Mouse (Mus musculus): ENCODE results near the gene Ring1. TPM values are rescaled to one million over a fixed set of nuclear protein-coding genes. Genes with fewer than 3 reads are reported as not detected.

The Ring1 gene
- polyA plus RNA-seq, 2 experiments: 1.2 to 9.7 TPM

DNA sequence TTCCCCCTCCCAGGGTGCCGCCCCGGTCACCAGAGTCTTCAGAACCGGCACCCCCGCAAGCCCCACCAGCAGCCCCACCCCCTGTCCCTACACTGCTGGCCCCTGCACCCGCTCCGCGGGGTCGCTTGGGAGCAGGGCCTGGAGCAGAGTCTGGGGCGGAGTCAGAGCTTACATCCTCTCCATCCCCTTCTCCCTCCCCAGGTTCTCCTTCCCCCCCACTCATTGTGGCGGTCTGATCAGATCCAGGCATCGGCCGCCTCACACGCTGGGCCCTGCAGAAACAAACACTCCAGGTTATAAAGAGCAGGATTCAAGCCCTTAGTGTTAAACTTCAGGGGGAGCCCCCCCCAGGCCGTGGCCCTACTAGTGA, 2.1 kb downstream of the Ring1 start:
- Histone ChIP-seq H3K9me3 (ENCODE audit: control insufficient read depth, low read length) (no peaks in the 10 kb centered on the region; the same call in 1 of the 2 replicates), H3K4me1 (replicated peaks; ENCODE audit: control insufficient read depth in 2 of 2, insufficient read depth in 2 of 2, low read length in 1 of 2) (peaks cover 4 to 10% of the 10 kb centered on the region in 2 experiments), H3K27ac (no peak overlapping the region), H3K4me2 (ENCODE audit: low read depth) (no peak overlapping the region), H3K4me3 (ENCODE audit: insufficient read depth in 1 of 2, low read depth in 2 of 2, low read length in 2 of 2) (no peak overlapping the region), H3K9ac (replicated peaks) (no peak overlapping the region), H3K36me3 (replicated peaks; ENCODE audit: control insufficient read depth, insufficient read depth, low read depth) (no peaks in the 10 kb centered on the region), H3K27me3 (ENCODE audit: control insufficient read depth, insufficient read depth, low read length) (no peaks in the 10 kb centered on the region)
- TF ChIP-seq EP300 (IDR thresholded peaks at IDR 0.05; ENCODE audit: low read depth) (no peak), CTCF (IDR thresholded peaks at IDR 0.05; ENCODE audit: low read depth) (no peak)
- WGBS (ENCODE audit: insufficient replicate concordance): 79% methylated on average over 14 of the region's 14 CpGs
- no peak for DNase-seq (ENCODE audit: low read depth in 3 of 3, low spot score in 3 of 3)
- no peak for ATAC-seq (ENCODE audit: insufficient read depth)

DNA sequence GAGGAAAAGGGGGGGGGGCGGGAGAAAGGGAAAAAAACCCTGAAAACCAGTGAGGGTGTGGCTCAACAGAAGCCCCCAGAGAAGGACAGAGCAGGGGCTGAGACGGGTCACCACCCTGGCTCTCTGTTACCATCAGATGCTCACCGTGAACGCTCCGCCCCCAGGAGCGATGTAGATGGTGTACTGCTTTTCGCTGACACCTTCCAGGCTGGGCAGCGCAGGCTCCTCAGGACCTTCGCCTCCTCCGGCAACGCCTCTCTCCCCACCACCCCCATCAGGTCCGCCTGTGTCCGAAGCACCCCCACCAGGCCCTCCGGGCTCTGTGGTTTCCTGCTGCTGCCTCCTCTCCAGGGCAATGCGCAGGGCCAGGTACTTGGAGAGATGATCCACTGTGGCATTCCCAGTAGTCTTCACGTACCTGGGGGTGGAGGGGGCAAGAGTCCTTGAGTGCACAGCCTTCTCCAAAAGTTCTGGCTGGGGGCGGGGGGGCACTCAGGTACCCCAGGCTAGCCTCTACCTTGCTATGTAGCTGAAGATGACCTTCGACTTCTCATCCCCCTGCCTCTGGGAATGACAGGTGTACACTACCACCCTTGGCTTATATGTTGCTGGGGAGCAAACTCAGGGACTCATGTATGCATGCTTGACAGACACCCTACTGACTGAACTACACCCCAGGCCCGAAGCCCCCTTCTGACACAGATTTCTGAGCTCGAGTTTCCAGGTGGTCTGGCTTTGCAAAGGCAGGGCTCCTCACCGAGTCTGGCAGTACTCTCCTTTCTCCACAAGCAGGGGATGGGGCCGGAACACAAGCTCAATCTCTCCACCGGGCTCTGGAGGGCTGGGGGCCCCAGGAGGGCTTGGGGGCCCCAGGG, 2.7 kb downstream of the Ring1 start:
- Histone ChIP-seq H3K9me3 (ENCODE audit: control insufficient read depth, low read length) (no peaks in the 10 kb centered on the region; the same call in 1 of the 2 replicates), H3K4me3 (ENCODE audit: insufficient read depth in 1 of 2, low read depth in 2 of 2, low read length in 2 of 2) (no peak overlapping the region), H3K36me3 (replicated peaks; ENCODE audit: control insufficient read depth, insufficient read depth, low read depth) (no peaks in the 10 kb centered on the region), H3K4me1 (replicated peaks; ENCODE audit: control insufficient read depth in 2 of 2, insufficient read depth in 2 of 2, low read length in 1 of 2) (peaks cover under 1 to 5% of the 10 kb centered on the region in 2 experiments; a peak in 2 of 4 replicates), H3K9ac (replicated peaks) (no peak overlapping the region), H3K27ac (no peak overlapping the region), H3K27me3 (ENCODE audit: control insufficient read depth, insufficient read depth, low read length) (no peaks in the 10 kb centered on the region), H3K4me2 (ENCODE audit: low read depth) (no peak overlapping the region)
- no peak for ATAC-seq (ENCODE audit: insufficient read depth)
- TF ChIP-seq CTCF (IDR thresholded peaks at IDR 0.05; ENCODE audit: low read depth) (no peak), EP300 (IDR thresholded peaks at IDR 0.05; ENCODE audit: low read depth) (no peak)
- no peak for DNase-seq (ENCODE audit: low read depth in 3 of 3, low spot score in 3 of 3)
- 82% methylated on average over 22 of the region's 23 CpGs for WGBS (ENCODE audit: insufficient replicate concordance)

DNA sequence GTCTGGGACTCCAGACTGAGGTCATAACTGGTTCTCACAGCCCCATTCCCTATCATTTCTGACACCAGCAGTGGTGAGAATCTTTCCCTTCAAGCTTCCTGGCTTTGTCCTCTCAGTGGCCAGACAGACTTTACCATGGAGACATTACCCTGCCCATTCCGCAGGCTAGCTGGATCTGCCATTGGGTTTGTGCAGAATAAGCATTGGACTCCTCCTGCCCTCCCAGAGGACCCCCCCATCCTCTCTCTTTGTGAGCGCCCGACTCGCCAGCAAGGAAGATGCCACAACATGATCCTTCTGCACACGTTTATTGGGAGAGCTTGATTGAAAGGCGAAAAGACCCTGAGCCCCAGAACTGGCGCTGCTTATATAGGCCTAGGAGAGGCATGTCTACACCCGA, 11.0 kb downstream of the Ring1 start:
- Histone ChIP-seq H3K4me3 (ENCODE audit: insufficient read depth in 1 of 2, low read depth in 2 of 2, low read length in 2 of 2) (no peak overlapping the region), H3K27ac (no peak overlapping the region), H3K36me3 (replicated peaks; ENCODE audit: control insufficient read depth, insufficient read depth, low read depth) (no peaks in the 10 kb centered on the region), H3K9me3 (ENCODE audit: control insufficient read depth, low read length) (no peaks in the 10 kb centered on the region; the same call in 1 of the 2 replicates), H3K27me3 (ENCODE audit: control insufficient read depth, insufficient read depth, low read length) (no peaks in the 10 kb centered on the region), H3K9ac (replicated peaks) (no peak overlapping the region), H3K4me2 (ENCODE audit: low read depth) (no peak overlapping the region), H3K4me1 (replicated peaks; ENCODE audit: control insufficient read depth in 2 of 2, insufficient read depth in 2 of 2, low read length in 1 of 2) (no peaks in the 10 kb centered on the region)
- ATAC-seq (ENCODE audit: insufficient read depth) (no peak), DNase-seq (ENCODE audit: low read depth in 3 of 3, low spot score in 3 of 3) (no peak)
- TF ChIP-seq EP300 (IDR thresholded peaks at IDR 0.05; ENCODE audit: low read depth) (no peak), CTCF (IDR thresholded peaks at IDR 0.05; ENCODE audit: low read depth) (no peak)
- WGBS (ENCODE audit: insufficient replicate concordance): 78% methylated on average over 8 of the region's 8 CpGs

DNA sequence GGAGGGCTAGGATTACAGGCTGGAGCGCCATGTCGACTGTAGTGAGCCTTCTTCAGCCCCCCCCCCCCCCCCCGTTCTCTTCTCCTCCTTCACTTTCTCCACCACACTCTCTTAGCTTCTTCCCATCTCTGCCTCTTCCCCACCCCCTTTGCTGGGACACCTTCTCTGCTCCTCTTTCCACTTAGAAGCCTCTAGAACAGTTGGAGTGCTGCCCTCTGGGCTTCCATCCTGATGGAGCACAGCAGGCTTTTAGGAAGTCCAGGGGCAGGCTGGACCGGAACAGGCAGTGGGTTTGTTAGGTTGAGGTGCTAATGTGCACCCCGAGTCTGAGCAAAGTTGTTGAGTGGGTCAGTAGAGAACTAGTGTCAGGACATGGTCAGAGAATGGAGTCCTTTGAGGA, 14.3 kb downstream of the Ring1 start:
- Histone ChIP-seq H3K27me3 (ENCODE audit: control insufficient read depth, insufficient read depth, low read length) (no peaks in the 10 kb centered on the region), H3K4me2 (ENCODE audit: low read depth) (no peak overlapping the region), H3K36me3 (replicated peaks; ENCODE audit: control insufficient read depth, insufficient read depth, low read depth) (no peaks in the 10 kb centered on the region), H3K4me3 (ENCODE audit: insufficient read depth in 1 of 2, low read depth in 2 of 2, low read length in 2 of 2) (no peak overlapping the region), H3K9ac (replicated peaks) (no peak overlapping the region), H3K27ac (no peak overlapping the region), H3K9me3 (ENCODE audit: control insufficient read depth, low read length) (no peaks in the 10 kb centered on the region; the same call in 1 of the 2 replicates), H3K4me1 (replicated peaks; ENCODE audit: control insufficient read depth in 2 of 2, insufficient read depth in 2 of 2, low read length in 1 of 2) (no peaks in the 10 kb centered on the region)
- ATAC-seq (ENCODE audit: insufficient read depth) (no peak), DNase-seq (ENCODE audit: low read depth in 3 of 3, low spot score in 3 of 3) (no peak)
- 48% methylated on average over 5 of the region's 5 CpGs for WGBS (ENCODE audit: insufficient replicate concordance)
- no peak for TF ChIP-seq EP300 (IDR thresholded peaks at IDR 0.05; ENCODE audit: low read depth)
- TF ChIP-seq CTCF (IDR thresholded peaks at IDR 0.05; ENCODE audit: low read depth): no peak

DNA sequence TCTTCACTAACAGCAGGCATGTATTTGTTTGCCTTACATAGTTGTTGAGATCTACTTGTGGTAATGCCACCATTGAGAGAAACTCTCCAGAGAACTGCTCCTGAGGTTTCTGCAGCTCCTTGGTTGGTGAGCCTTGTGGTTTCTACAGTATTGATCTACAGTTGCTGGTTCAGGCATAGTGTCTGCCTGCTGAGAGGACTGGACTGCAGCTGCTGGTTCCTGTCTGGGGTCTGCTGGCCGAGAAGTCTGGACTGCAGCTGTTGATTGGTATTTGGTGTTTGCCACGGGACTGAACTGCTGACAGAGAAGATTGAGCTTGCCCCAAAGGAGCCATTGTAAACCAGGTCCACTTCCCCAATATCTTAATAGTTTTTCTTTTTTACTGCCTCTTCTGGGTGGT, 17.9 kb downstream of the Ring1 start:
- Histone ChIP-seq H3K4me3 (ENCODE audit: insufficient read depth in 1 of 2, low read depth in 2 of 2, low read length in 2 of 2) (no peak overlapping the region), H3K4me2 (ENCODE audit: low read depth) (no peak overlapping the region), H3K27me3 (ENCODE audit: control insufficient read depth, insufficient read depth, low read length) (no peaks in the 10 kb centered on the region; the same call in 1 of the 2 replicates), H3K27ac (no peak overlapping the region), H3K36me3 (replicated peaks; ENCODE audit: control insufficient read depth, insufficient read depth, low read depth) (no peaks in the 10 kb centered on the region), H3K9ac (replicated peaks) (no peak overlapping the region), H3K4me1 (replicated peaks; ENCODE audit: control insufficient read depth in 2 of 2, insufficient read depth in 2 of 2, low read length in 1 of 2) (no peaks in the 10 kb centered on the region), H3K9me3 (ENCODE audit: control insufficient read depth, low read length) (no peaks in the 10 kb centered on the region)
- WGBS (ENCODE audit: insufficient replicate concordance): 30% methylated on average over 2 of the region's 2 CpGs
- ATAC-seq (ENCODE audit: insufficient read depth) (no peak), DNase-seq (ENCODE audit: low read depth in 3 of 3, low spot score in 3 of 3) (no peak)
- TF ChIP-seq EP300 (IDR thresholded peaks at IDR 0.05; ENCODE audit: low read depth) (no peak), CTCF (IDR thresholded peaks at IDR 0.05; ENCODE audit: low read depth) (no peak)

Data from liver, embryonic 14.5 days (tissue).